Mouse (Mus musculus): ENCODE results near the gene Gtf3c4. TPM values are rescaled to one million over a fixed set of nuclear protein-coding genes. Genes with fewer than 3 reads are reported as not detected.
A peak's percentile ranks its signal among the peaks of the same experiment; 100 is the strongest.

The Gtf3c4 gene
- total RNA-seq, 2 experiments from 2014 or later: 12.7 to 13.1 TPM

GRCm38 (mm10) chr2:28803406-28803805 is 36.8 kb downstream of the Gtf3c4 start:
- DNase-seq (ENCODE audit: low spot score): no peak

DNA sequence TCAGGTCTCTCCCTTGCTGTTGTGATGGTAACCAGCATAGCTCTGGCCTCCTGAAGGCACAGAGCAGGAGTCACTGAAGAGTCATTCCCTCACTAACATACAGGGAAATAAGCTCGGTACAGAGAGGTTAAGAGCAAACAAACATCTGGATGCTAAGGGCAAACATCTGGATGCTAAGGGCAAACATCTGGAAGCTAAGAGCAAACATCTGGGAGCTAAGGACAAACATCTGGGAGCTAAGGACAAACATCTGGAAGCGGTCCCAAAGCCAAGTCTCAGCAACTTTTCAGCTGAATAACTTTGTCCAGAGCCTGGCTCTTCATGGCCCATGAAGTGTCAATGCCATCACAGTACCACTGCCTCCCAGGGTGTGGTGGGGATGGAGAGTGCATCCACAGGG is 40.6 kb downstream of the Gtf3c4 start:
- DNase-seq (ENCODE audit: low spot score): no peak

DNA sequence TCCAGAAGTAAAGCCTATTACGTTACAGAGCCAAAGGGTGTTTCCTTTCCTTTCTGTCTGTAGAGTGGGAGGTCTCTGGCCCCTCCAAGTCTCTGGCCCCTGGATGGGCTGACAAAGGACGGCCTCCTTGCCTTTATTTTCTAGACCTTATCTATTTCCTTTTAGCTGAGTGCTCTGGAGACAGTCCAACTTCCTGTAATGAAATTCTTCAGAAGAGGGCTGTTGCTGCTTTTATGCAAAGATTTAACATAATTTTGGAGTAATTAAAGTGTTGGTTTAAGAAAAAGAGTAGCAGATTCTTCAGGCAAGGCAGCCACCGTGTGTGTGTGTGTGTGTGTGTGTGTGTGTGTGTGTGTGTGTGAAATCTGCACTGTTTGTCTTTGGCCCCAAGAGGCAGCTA is 41.8 kb downstream of the Gtf3c4 start:
- no peak for DNase-seq (ENCODE audit: low spot score)

DNA sequence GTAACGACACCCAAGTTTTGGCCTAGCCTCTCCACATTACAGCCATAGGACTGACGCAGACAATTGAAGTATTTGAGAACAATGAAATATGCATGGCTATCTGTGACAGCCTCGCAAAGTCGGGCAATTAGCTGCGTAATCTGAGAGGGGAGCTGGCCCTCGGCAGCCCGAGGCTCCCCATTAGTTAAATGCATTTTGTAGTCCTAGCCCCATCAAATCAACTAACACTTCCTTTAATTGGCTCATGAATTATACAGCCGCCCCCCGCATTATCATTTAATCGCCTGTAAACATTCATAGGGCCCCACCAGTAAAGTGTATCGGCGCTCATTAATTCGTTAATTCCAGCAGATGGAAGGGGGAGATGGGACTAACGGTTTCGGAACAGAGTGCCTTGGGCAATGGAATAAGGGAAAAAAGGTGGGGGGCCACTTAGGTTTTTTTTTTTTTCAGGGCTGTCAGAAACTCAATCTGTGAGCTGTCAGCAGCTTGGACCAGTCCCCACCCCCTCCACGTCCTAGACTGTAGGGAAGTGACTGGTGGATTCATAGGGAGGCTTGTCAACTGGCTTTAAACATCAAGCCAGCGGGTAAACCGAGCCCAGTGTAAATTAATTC is 42.6 kb downstream of the Gtf3c4 start:
- no peak for DNase-seq (ENCODE audit: low spot score)

DNA sequence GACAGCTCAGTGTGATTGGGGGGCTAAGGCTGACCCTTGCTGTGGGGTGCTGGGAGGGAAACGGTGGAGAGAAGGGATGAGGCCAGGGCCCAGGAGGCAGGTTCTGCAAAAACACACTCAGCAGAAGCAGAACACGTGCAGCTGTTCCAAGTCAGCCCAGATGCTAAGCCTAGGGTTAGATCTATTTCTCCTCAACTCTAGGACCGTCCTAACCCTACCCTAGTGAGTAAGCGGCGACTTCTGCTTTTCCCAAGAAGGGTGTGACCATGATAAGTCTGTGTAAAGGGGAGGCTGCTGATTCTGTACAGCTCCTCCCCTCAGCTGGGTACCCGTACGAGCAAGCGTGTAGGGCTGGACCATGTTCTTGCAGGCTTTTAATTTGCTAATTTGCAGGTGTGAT is 43.9 kb downstream of the Gtf3c4 start:
- no peak for DNase-seq (ENCODE audit: low spot score)

- no peak for DNase-seq (ENCODE audit: low spot score)
Measured at GRCm38 (mm10) chr2:28794623-28795022, 45.5 kb downstream of the Gtf3c4 start.

- DNase-seq (ENCODE audit: low spot score): peak; percentile 54
Measured at GRCm38 (mm10) chr2:28792931-28793610, 47.1 kb downstream of the Gtf3c4 start.

DNA sequence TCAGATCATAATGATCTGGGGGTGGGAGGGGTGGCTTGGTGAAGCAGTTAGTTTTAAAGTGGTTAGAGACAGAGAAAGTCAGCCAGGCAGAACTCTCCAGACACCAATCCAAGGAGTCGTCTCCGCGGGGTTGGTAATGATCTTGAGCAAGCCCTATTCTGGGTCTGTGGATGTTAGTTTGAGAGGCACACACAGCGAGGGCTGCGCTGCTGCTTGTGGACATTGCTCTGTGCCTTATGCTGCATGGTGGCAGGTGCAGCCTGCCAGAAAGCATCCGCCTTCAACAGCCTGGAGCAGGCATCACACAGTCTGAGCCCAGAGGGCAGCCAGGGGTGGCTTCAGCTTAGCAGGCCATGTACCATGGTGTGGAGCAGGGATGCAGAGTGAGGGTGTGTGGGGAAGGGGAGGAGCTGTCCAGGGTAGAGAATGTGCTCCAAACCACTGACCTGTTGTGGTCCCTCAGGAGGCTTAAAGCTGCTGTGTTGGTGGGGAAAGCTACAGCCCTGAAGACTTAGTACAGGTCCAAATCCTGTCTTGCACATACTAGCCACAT is 53.0 kb downstream of the Gtf3c4 start:
- DNase-seq (ENCODE audit: low spot score): no peak

GRCm38 (mm10) chr2:28786355-28787066 is 53.6 kb downstream of the Gtf3c4 start:
- no peak for DNase-seq (ENCODE audit: low spot score)

GRCm38 (mm10) chr2:28781310-28781709 is 58.9 kb downstream of the Gtf3c4 start:
- no peak for DNase-seq (ENCODE audit: low spot score)

GRCm38 (mm10) chr2:28780001-28780782 is 60.0 kb downstream of the Gtf3c4 start:
- no peak for DNase-seq (ENCODE audit: low spot score)

DNA sequence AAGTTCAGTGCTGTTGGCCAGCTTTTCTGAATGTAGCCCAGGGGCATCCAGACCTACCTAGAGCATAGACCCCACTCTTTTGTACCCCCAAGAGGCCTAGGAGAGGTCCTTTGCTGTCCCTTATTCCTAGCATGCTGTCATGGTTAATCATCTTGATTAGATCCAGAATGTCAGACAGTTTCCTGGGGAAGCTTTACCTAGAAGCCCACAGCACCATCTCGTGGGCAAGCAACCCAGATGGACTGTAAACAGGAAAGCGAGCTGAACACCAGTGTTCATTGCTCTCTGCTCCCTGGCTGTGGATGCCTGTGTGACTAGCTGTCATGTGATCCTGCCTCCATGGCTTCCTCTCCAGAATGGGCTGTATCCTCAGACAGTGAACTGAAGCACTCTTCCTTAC is 63.4 kb downstream of the Gtf3c4 start:
- no peak for DNase-seq (ENCODE audit: low spot score)

DNA sequence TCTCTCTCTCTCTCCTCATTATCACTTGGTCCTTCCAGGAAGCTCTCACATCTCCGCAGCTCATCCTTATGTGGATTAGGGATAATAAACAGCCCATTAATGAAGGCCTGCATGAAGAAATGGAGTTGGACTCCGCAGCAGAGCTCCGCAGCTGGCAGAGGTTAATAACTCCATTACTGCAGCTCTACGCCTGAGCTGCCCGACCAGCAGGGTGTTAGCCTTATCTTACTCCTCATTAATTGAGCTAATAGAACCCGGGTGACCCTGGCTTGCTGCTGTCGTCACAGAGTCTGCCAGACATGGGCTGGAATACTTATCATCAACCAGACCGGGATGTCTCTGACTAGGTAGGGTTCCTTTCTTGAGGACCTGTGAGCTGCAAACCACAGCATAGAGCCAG is 66.1 kb downstream of the Gtf3c4 start:
- DNase-seq (ENCODE audit: low spot score): no peak

Other genes starting within 250 kb of the Gtf3c4 start
- not detected for gene Gfi1b, start 218.4 kb downstream of the Gtf3c4 start, total RNA-seq (2021)
- gene Tsc1, start 199.1 kb downstream of the Gtf3c4 start, total RNA-seq (2021): 10 to 100 TPM; 40.6 to 45.6 TPM
- not detected for gene Spaca9, start 140.6 kb downstream of the Gtf3c4 start, total RNA-seq (2021)
- gene Ak8, start 140.2 kb downstream of the Gtf3c4 start, total RNA-seq (2021): not detected
- 1 to 10 TPM; 4.5 to 5.2 TPM for gene Ddx31, start within 50 bp of the Gtf3c4 start, total RNA-seq (2021)
- gene Barhl1, start 76.3 kb upstream of the Gtf3c4 start, total RNA-seq (2021): not detected
- not detected for gene Cfap77, start 214.7 kb upstream of the Gtf3c4 start, total RNA-seq (2021)
- 1 to 10 TPM; 4.8 to 5.0 TPM for gene Ttf1, start 219.9 kb upstream of the Gtf3c4 start, total RNA-seq (2021)

Data from gastrocnemius, adult 18-20 months (tissue).